Mouse (Mus musculus) hindbrain, embryonic 13.5 days (tissue): ENCODE results near the gene Cplx3. TPM values are rescaled to one million over a fixed set of nuclear protein-coding genes. Genes with fewer than 3 reads are reported as not detected.

Experiments used
- ATAC-seq: fragments of 200-750 bp; cut with Nextera tagmentation; 2 replicates; pipeline ENCODE4 v1.8.0; 2017; ENCODE audit warnings: moderate TSS enrichment; ENCODE audit not compliant: low FRiP score
- H3K27ac ChIP-seq: fragments of 300-500 bp; sonication (generic); 2 replicates; pipeline ENCODE4 v1.5.1; 2015; ENCODE audit warnings: inconsistent platforms, mild to moderate bottlenecking, moderate library complexity
- H3K27me3 ChIP-seq: fragments of 300-500 bp; sonication (generic); 2 replicates; pipeline ENCODE4 v1.6.1; 2015; ENCODE audit warnings: mild to moderate bottlenecking, inconsistent platforms
- H3K36me3 ChIP-seq: fragments of 300-500 bp; sonication (generic); 2 replicates; pipeline ENCODE4 v1.6.1; 2015; ENCODE audit warnings: mild to moderate bottlenecking, inconsistent platforms
- H3K4me1 ChIP-seq: fragments of 300-500 bp; sonication (generic); replicated peaks from 2 replicates; pipeline ENCODE4 v1.6.1; 2015; ENCODE audit warnings: inconsistent platforms
- H3K4me2 ChIP-seq: fragments of 300-500 bp; sonication (generic); 2 replicates; pipeline ENCODE4 v1.6.1; 2015; ENCODE audit warnings: inconsistent platforms, mild to moderate bottlenecking, moderate library complexity
- H3K4me3 ChIP-seq: fragments of 300-500 bp; sonication (generic); 2 replicates; pipeline ENCODE4 v1.5.1; 2015; ENCODE audit warnings: mild to moderate bottlenecking, inconsistent platforms
- H3K9ac ChIP-seq: fragments of 300-500 bp; sonication (generic); 2 replicates; pipeline ENCODE4 v1.6.1; 2015; ENCODE audit warnings: mild to moderate bottlenecking, inconsistent platforms
- H3K9me3 ChIP-seq: fragments of 300-500 bp; sonication (generic); 2 replicates; pipeline ENCODE4 v1.6.1; 2016; ENCODE audit warnings: inconsistent platforms
- WGBS: fragments of 180-500 bp; shearing (Covaris S2); methylation state at CpG from one replicate; pipeline ENCODE4 v1.1.7; 2015; 5-methylcytosine and 5-hydroxymethylcytosine counted together
- polyA plus RNA-seq: library from polyadenylated mRNA; unstranded; fragments of >200 nt; fragmentation: Nextera tagmentation; extraction: Ambion mirVana; gene quantifications from 2 replicates; pipeline ENCODE4 v1.2.1, GENCODE M21; 2015

Gene Cplx3
- polyA plus RNA-seq, 1 experiment from 2014 or later: 0.21 TPM

GRCm38 (mm10) chr9:57594174-57594509 lies 11.9 kb downstream of the Cplx3 start:
- H3K4me2 ChIP-seq: no peak overlapping the region
- 70% methylated on average over 9 of the region's 9 CpGs for WGBS
- H3K27ac ChIP-seq: no peak overlapping the region
- H3K27me3 ChIP-seq: no peaks in the 10 kb centered on the region
- H3K9ac ChIP-seq: no peak overlapping the region
- H3K36me3 ChIP-seq: peaks cover 44% of the 10 kb centered on the region
- no peak for ATAC-seq
- H3K4me1 ChIP-seq: peaks cover 34% of the 10 kb centered on the region
- no peak overlapping the region for H3K4me3 ChIP-seq
- H3K9me3 ChIP-seq: no peaks in the 10 kb centered on the region

GRCm38 (mm10) chr9:57593454-57594173 lies 12.5 kb downstream of the Cplx3 start:
- peaks cover 44% of the 10 kb centered on the region for H3K36me3 ChIP-seq
- no peak overlapping the region for H3K9ac ChIP-seq
- no peak for ATAC-seq
- H3K4me1 ChIP-seq: peaks cover 34% of the 10 kb centered on the region
- H3K27ac ChIP-seq: no peak overlapping the region
- H3K27me3 ChIP-seq: no peaks in the 10 kb centered on the region
- H3K4me2 ChIP-seq: no peak overlapping the region
- H3K4me3 ChIP-seq: no peak overlapping the region
- 41% methylated on average over 12 of the region's 12 CpGs for WGBS
- no peaks in the 10 kb centered on the region for H3K9me3 ChIP-seq

- peak overlapping the region; percentile 89 for H3K4me2 ChIP-seq
- no peak for ATAC-seq
- H3K36me3 ChIP-seq: peaks cover 59% of the 10 kb centered on the region
- peak overlapping the region; percentile 66; the same call in 1 of the 2 replicates for H3K4me3 ChIP-seq
- H3K9ac ChIP-seq: peak overlapping the region; percentile 82; the same call in 1 of the 2 replicates
- H3K27me3 ChIP-seq: no peaks in the 10 kb centered on the region
- no peak overlapping the region for H3K27ac ChIP-seq
- no peaks in the 10 kb centered on the region for H3K9me3 ChIP-seq
- H3K4me1 ChIP-seq: peaks cover 24% of the 10 kb centered on the region
- 41% methylated on average over 5 of the region's 5 CpGs for WGBS
These were observed 15.4 kb downstream of the Cplx3 start for GRCm38 (mm10) chr9:57590726-57591125.

- Histone ChIP-seq H3K9ac (peak within 1 kb of the TSS; percentile 82), H3K4me1 (peaks cover 24% of the 10 kb centered on the region), H3K4me2 (peak within 1 kb of the TSS; percentile 89), H3K27me3 (no peaks in the 10 kb centered on the region), H3K4me3 (peak within 1 kb of the TSS; percentile 66), H3K36me3 (peaks cover 59% of the 10 kb centered on the region), H3K27ac (peak within 1 kb of the TSS; percentile 75), H3K9me3 (no peaks in the 10 kb centered on the region)
- ATAC-seq: peak; percentile 86
- 1% methylated on average over 56 of the region's 58 CpGs for WGBS
These were observed 16.6 kb downstream of the Cplx3 start, which contains the start of gene Ulk3 for GRCm38 (mm10) chr9:57589224-57590126. Gene Ulk3, plus strand, starts transcription at chr9:57589452.

- H3K4me1 ChIP-seq: peaks cover 13% of the 10 kb centered on the region
- no peak overlapping the region for H3K4me3 ChIP-seq
- no peak overlapping the region for H3K4me2 ChIP-seq
- H3K27ac ChIP-seq: no peak overlapping the region
- no peaks in the 10 kb centered on the region for H3K27me3 ChIP-seq
- ATAC-seq: no peak
- peaks cover 76% of the 10 kb centered on the region for H3K36me3 ChIP-seq
- H3K9ac ChIP-seq: no peak overlapping the region
- no peaks in the 10 kb centered on the region for H3K9me3 ChIP-seq
- 89% methylated on average over 3 of the region's 3 CpGs for WGBS
These were observed 21.1 kb downstream of the Cplx3 start for GRCm38 (mm10) chr9:57584991-57585390.

GRCm38 (mm10) chr9:57577144-57577849 lies 28.8 kb downstream of the Cplx3 start:
- H3K9me3 ChIP-seq: no peaks in the 10 kb centered on the region
- no peak for ATAC-seq
- no peaks in the 10 kb centered on the region for H3K4me1 ChIP-seq
- H3K4me2 ChIP-seq: no peak overlapping the region
- no peaks in the 10 kb centered on the region for H3K27me3 ChIP-seq
- 91% methylated on average over 6 of the region's 6 CpGs for WGBS
- H3K9ac ChIP-seq: no peak overlapping the region
- H3K36me3 ChIP-seq: peaks cover 59% of the 10 kb centered on the region
- H3K4me3 ChIP-seq: no peak overlapping the region
- no peak overlapping the region for H3K27ac ChIP-seq

- Histone ChIP-seq H3K36me3 (peaks cover 54% of the 10 kb centered on the region), H3K4me1 (no peaks in the 10 kb centered on the region), H3K9me3 (no peaks in the 10 kb centered on the region), H3K9ac (no peak overlapping the region), H3K4me2 (no peak overlapping the region), H3K4me3 (no peak overlapping the region), H3K27me3 (no peaks in the 10 kb centered on the region), H3K27ac (no peak overlapping the region)
- 88% methylated on average over 3 of the region's 3 CpGs for WGBS
- no peak for ATAC-seq
These were observed 30.5 kb downstream of the Cplx3 start for GRCm38 (mm10) chr9:57575577-57575976.

GRCm38 (mm10) chr9:57574397-57574796 lies 31.7 kb downstream of the Cplx3 start:
- no peak for ATAC-seq
- Histone ChIP-seq H3K4me1 (no peaks in the 10 kb centered on the region), H3K27me3 (no peaks in the 10 kb centered on the region), H3K27ac (no peak overlapping the region), H3K9me3 (no peaks in the 10 kb centered on the region), H3K4me3 (no peak overlapping the region), H3K36me3 (peaks cover 53% of the 10 kb centered on the region), H3K4me2 (no peak overlapping the region), H3K9ac (no peak overlapping the region)

GRCm38 (mm10) chr9:57568500-57568899 lies 37.6 kb downstream of the Cplx3 start:
- no peak overlapping the region for H3K27ac ChIP-seq
- no peak overlapping the region for H3K9ac ChIP-seq
- WGBS: 96% methylated on average over 6 of the region's 6 CpGs
- no peak overlapping the region for H3K4me3 ChIP-seq
- no peaks in the 10 kb centered on the region for H3K9me3 ChIP-seq
- peaks cover 18% of the 10 kb centered on the region for H3K4me1 ChIP-seq
- no peak overlapping the region for H3K4me2 ChIP-seq
- no peak for ATAC-seq
- H3K36me3 ChIP-seq: peaks cover 44% of the 10 kb centered on the region
- no peaks in the 10 kb centered on the region for H3K27me3 ChIP-seq

- ATAC-seq: no peak
- no peaks in the 10 kb centered on the region for H3K27me3 ChIP-seq
- peaks cover 39% of the 10 kb centered on the region for H3K36me3 ChIP-seq
- no peak overlapping the region for H3K4me2 ChIP-seq
- no peak overlapping the region; the same call in 1 of the 2 replicates for H3K9ac ChIP-seq
- no peaks in the 10 kb centered on the region for H3K9me3 ChIP-seq
- H3K27ac ChIP-seq: no peak overlapping the region
- whole genome bisulfite sequencing: 63% methylated on average over 8 of the region's 8 CpGs
- peaks cover 31% of the 10 kb centered on the region for H3K4me1 ChIP-seq
- no peak overlapping the region for H3K4me3 ChIP-seq
These were observed 39.2 kb downstream of the Cplx3 start for GRCm38 (mm10) chr9:57566846-57567245.

GRCm38 (mm10) chr9:57565741-57566221 lies 40.3 kb downstream of the Cplx3 start:
- H3K4me1 ChIP-seq: peaks cover 38% of the 10 kb centered on the region
- no peaks in the 10 kb centered on the region for H3K27me3 ChIP-seq
- H3K9ac ChIP-seq: peak overlapping the region; percentile 24; the same call in 1 of the 2 replicates
- H3K9me3 ChIP-seq: no peaks in the 10 kb centered on the region
- H3K4me3 ChIP-seq: no peak overlapping the region
- H3K27ac ChIP-seq: peak overlapping the region; percentile 60
- H3K4me2 ChIP-seq: no peak overlapping the region
- peaks cover 30% of the 10 kb centered on the region for H3K36me3 ChIP-seq
- ATAC-seq: no peak
- WGBS: 53% methylated on average over 10 of the region's 10 CpGs

GRCm38 (mm10) chr9:57564609-57565008 lies 41.5 kb downstream of the Cplx3 start:
- Histone ChIP-seq H3K9ac (no peak overlapping the region), H3K27ac (no peak overlapping the region), H3K4me1 (peaks cover 42% of the 10 kb centered on the region), H3K4me3 (no peak overlapping the region), H3K27me3 (no peaks in the 10 kb centered on the region), H3K9me3 (no peaks in the 10 kb centered on the region), H3K4me2 (no peak overlapping the region), H3K36me3 (peaks cover 19% of the 10 kb centered on the region)
- no peak for ATAC-seq
- 90% methylated on average over 6 of the region's 6 CpGs for WGBS
